Mouse (Mus musculus): ENCODE measurements around the gene Unc80.

Unc80 gene

DNA sequence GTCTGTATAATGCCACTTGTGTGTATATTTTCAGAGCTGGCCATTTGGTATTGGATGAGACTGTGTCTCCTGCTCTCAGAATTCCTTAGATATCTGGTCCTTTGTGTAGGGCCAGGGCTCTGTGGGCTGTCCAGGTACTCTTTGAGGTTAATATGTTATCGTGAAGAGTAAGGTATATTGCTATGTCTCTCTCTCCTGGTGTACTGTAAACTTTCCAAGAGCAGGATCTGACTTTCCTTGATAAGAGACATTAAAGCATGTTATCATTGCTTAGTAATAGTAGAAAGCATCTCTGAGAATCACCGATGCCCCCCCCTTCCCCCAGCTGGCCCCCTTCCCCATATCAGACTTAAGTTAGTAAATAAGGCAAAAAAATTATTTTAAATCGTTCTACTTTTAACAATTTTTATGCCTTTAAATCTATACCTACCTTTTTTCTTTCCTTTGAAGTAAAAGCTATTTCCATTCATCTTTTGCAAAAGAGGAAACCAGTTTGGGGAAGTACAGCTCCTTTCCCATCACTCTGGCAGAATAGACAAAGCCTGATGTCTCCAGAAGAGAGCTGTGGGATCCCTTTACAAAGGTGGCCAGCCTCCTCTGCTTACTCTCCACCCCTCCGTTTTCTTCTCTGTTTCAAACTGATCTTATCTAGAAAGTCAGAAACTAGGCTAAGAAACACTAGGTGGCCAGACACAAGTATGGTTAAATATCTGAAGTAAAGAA, 234.6 kb downstream of the Unc80 start:
- no peak for DNase-seq (ENCODE audit: extremely low read depth, low read depth, low spot score)

- no peak for DNase-seq (ENCODE audit: extremely low read depth, low read depth, low spot score)
These were observed 236.4 kb downstream of the Unc80 start for GRCm38 (mm10) chr1:66704523-66704922.

- no peak for DNase-seq (ENCODE audit: extremely low read depth, low read depth, low spot score)
These were observed 244.7 kb downstream of the Unc80 start for GRCm38 (mm10) chr1:66712859-66713258.

DNA sequence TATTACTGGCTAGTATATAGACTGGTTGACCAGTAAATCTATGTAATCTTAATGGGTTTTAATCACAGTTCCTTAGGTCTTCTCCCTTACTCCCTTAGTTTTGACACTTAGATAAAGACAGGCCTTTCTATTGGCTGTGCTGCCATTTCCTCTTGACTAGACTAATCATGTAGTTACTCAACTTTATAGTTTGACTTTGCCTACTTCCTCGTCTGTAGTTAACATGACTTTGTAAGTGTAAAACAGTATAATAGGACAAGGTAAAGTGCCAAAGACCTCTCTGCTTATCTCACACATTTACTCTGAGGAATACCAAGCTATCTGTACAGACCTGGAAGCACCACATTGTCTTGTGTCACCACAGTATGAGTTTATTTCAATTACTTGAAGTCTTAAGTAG, 262.4 kb downstream of the Unc80 start:
- no peak for DNase-seq (ENCODE audit: extremely low read depth, low read depth, low spot score)

Measured in fat pad, adult 2 months (tissue).